Mouse (Mus musculus) CH12.LX (cell line): Measurements from ENCODE around the gene Lrrc9. TPM values are rescaled to one million over a fixed set of nuclear protein-coding genes. Genes with fewer than 3 reads are reported as not detected.

Experiments used
- DNase-seq: peaks from one replicate; pipeline ENCODE4 v3.0.0-alpha.2; 2013; ENCODE audit errors: extremely low read depth
- H3K27ac ChIP-seq: 2 replicates; pipeline ENCODE4 v1.5.1; 2012; ENCODE audit warnings: low read depth, mild to moderate bottlenecking, control low read depth, moderate library complexity; ENCODE audit not compliant: insufficient read depth
- H3K27me3 ChIP-seq: replicated peaks from 2 replicates; pipeline ENCODE3; 2012; ENCODE audit warnings: inconsistent platforms
- H3K36me3 ChIP-seq, 2 experiments: replicated peaks in 1 of 2; 2 replicates each; pipeline versions ENCODE3 to v1.6.1; 2012; ENCODE audit warnings: inconsistent platforms in 1 of 2, low read length in 1 of 2, mild to moderate bottlenecking in 1 of 2, mixed read lengths in 1 of 2, moderate library complexity in 1 of 2; ENCODE audit not compliant: control insufficient read depth in 1 of 2, insufficient read depth in 1 of 2
- H3K4me1 ChIP-seq, 2 experiments: 2 replicates each; pipeline ENCODE4 v1.6.1; 2012; ENCODE audit warnings: inconsistent platforms in 1 of 2, moderate library complexity in 1 of 2; ENCODE audit not compliant: insufficient read depth in 2 of 2, control insufficient read depth in 1 of 2
- H3K4me2 ChIP-seq: 2 replicates; pipeline ENCODE4 v1.6.1; 2012; ENCODE audit warnings: low read depth, mild to moderate bottlenecking, control low read depth; ENCODE audit not compliant: poor library complexity, insufficient read depth, severe bottlenecking
- H3K4me3 ChIP-seq, 3 experiments: fragments of 150-350 bp in 1 of 3; sonication (generic) in 1 of 3; replicated peaks in 1 of 3; 2 replicates each; pipeline versions ENCODE3 to v1.5.1; 2011 to 2012; ENCODE audit warnings: low read depth in 2 of 3, low read length in 2 of 3, mild to moderate bottlenecking in 2 of 3, moderate library complexity in 2 of 3, control low read depth in 1 of 3, improper control_type of control experiment in 1 of 3, inconsistent platforms in 1 of 3, mixed read lengths in 1 of 3; ENCODE audit not compliant: poor library complexity in 1 of 3
- H3K79me2 ChIP-seq: replicated peaks from 2 replicates; pipeline ENCODE4 v1.6.1; 2012; ENCODE audit warnings: mild to moderate bottlenecking, moderate library complexity; ENCODE audit not compliant: control insufficient read depth, poor library complexity, insufficient read depth, severe bottlenecking; ENCODE audit errors: extremely low read depth
- H3K9ac ChIP-seq: 2 replicates; pipeline ENCODE4 v1.6.1; 2012; ENCODE audit warnings: low read depth, mild to moderate bottlenecking, control low read depth, moderate library complexity; ENCODE audit not compliant: insufficient read depth
- H3K9me3 ChIP-seq: replicated peaks from 2 replicates; pipeline ENCODE3; 2012; ENCODE audit warnings: low read length, inconsistent platforms, mixed read lengths
- BHLHE40 ChIP-seq: IDR thresholded peaks from 2 replicates; pipeline ENCODE4 v1.6.1; 2011; ENCODE audit warnings: mild to moderate bottlenecking, low read depth, low read length, improper control_type of control experiment
- CTCF ChIP-seq, 2 experiments: IDR thresholded peaks in 1 of 2; conservative IDR thresholded peaks in 1 of 2; 2 replicates each; pipeline ENCODE4 v1.5.1; 2011 to 2012; ENCODE audit warnings: low read depth in 2 of 2, low read length in 2 of 2, improper control_type of control experiment in 1 of 2, inconsistent platforms in 1 of 2, mild to moderate bottlenecking in 1 of 2, moderate library complexity in 1 of 2
- EP300 ChIP-seq: IDR thresholded peaks from 2 replicates; pipeline ENCODE4 v1.6.1; 2011; ENCODE audit warnings: low read length, improper control_type of control experiment
- HCFC1 ChIP-seq: IDR thresholded peaks from 2 replicates; pipeline ENCODE4 v1.6.1; 2012; ENCODE audit warnings: low read depth, mild to moderate bottlenecking, inconsistent platforms, low read length, improper control_type of control experiment
- JUN ChIP-seq: IDR thresholded peaks from 2 replicates; pipeline ENCODE4 v1.6.1; 2011; ENCODE audit warnings: low read depth, mild to moderate bottlenecking, low read length, improper control_type of control experiment, moderate library complexity; ENCODE audit not compliant: insufficient read depth
- JUND ChIP-seq: conservative IDR thresholded peaks from 2 replicates; pipeline ENCODE4 v1.6.1; 2011; ENCODE audit warnings: low read depth, low read length, improper control_type of control experiment
- KAT2A ChIP-seq: IDR thresholded peaks from 2 replicates; pipeline ENCODE4 v1.6.1; 2012; ENCODE audit warnings: low read length, improper control_type of control experiment, inconsistent platforms; ENCODE audit not compliant: insufficient replicate concordance
- MAFK ChIP-seq: IDR thresholded peaks from 2 replicates; pipeline ENCODE4 v1.6.1; 2011; ENCODE audit warnings: low read length, improper control_type of control experiment; ENCODE audit not compliant: insufficient replicate concordance
- MAZ ChIP-seq: IDR thresholded peaks from 2 replicates; pipeline ENCODE4 v1.6.1; 2012; ENCODE audit warnings: low read depth, mild to moderate bottlenecking, inconsistent platforms, low read length, improper control_type of control experiment, moderate library complexity
- NRF1 ChIP-seq: IDR thresholded peaks from 2 replicates; pipeline ENCODE4 v1.6.1; 2014; ENCODE audit warnings: low read depth, mild to moderate bottlenecking, inconsistent platforms, low read length, improper control_type of control experiment, moderate library complexity
- RAD21 ChIP-seq: IDR thresholded peaks from 2 replicates; pipeline ENCODE4 v1.6.1; 2011; ENCODE audit warnings: low read depth, mild to moderate bottlenecking, low read length, improper control_type of control experiment, moderate library complexity
- SMC3 ChIP-seq: IDR thresholded peaks from 2 replicates; pipeline ENCODE4 v1.6.1; 2011; ENCODE audit warnings: low read depth, low read length, improper control_type of control experiment
- TBP ChIP-seq: conservative IDR thresholded peaks from 2 replicates; pipeline ENCODE4 v1.6.1; 2011; ENCODE audit warnings: low read depth, low read length, improper control_type of control experiment
- UBTF ChIP-seq: IDR thresholded peaks from 2 replicates; pipeline ENCODE4 v1.6.1; 2012; ENCODE audit warnings: low read depth, mild to moderate bottlenecking, inconsistent platforms, low read length, improper control_type of control experiment, moderate library complexity
- ZC3H11A ChIP-seq: IDR thresholded peaks from 2 replicates; pipeline ENCODE4 v1.6.1; 2012; ENCODE audit warnings: low read depth, mild to moderate bottlenecking, inconsistent platforms, low read length, improper control_type of control experiment
- dilution Hi-C: fragments of 300-500 bp; cut with MboI; formaldehyde crosslinking; loops from 2 replicates; pipeline ENCODE4 v1.14.3; 2020; ENCODE audit warnings: low sequenced_read_pairs; ENCODE audit not compliant: extremely low pct_unique_long_range_greater_than_20kb, extremely low pct_ligation_motif_present
- in situ Hi-C: fragments of 300-500 bp; cut with MboI; formaldehyde crosslinking; loops from 3 replicates; pipeline ENCODE4 v1.14.3; 2019; ENCODE audit warnings: low sequenced_read_pairs, low pct_ligation_motif_present, low pct_unique_long_range_greater_than_20kb, mixed read lengths
- polyA plus RNA-seq: library from polyadenylated mRNA; unstranded; fragments of >175 nt; gene quantifications from 2 replicates; pipeline ENCODE4 v1.2.1, GENCODE M21; 2012; ENCODE audit warnings: low read depth; ENCODE audit not compliant: insufficient read length
- total RNA-seq, 2 experiments: library from RNA; depleted of rRNA; stranded (reverse); fragments of 300-350 nt in 1 of 2; fragments of >200 nt in 1 of 2; gene quantifications; 2 replicates each; pipeline ENCODE4 v1.2.3; 2012 to 2014

Gene Lrrc9
- total and polyA plus RNA-seq, 3 experiments, result not detected

DNA sequence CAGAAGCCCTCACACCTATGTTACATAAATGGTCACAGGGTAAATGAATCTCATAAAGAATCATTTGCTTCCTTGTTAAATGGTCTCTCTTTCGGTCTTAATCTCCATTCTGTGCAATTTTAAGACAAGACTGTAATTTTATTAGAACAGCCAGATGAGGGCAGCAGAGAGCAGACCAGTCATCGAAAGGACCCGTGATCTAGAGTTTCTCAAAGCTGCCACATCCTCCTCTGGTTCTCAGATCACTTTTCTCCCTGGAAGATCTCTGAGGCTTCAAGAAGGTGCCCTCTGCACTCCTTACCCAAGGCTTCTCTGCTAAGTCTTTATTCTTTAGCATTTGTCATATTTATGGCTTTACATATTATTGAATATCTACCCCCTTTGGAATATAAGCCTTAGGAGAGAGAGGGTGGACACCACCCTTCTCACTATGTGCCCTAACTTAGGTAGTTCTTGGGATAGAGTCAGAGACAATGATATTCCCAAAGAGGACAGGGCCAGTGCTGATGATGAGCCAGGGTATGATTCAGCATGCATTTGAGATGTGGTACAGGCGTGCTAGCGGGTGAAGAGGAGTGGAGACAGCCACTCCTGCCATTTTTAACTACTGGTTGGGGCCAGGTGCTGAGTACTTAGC is 20.3 kb downstream of the Lrrc9 start:
- H3K9ac ChIP-seq, result no peak overlapping the region
- no peaks in the 10 kb centered on the region for H3K79me2 ChIP-seq
- H3K27me3 ChIP-seq, result no peaks in the 10 kb centered on the region
- no peaks in the 10 kb centered on the region for H3K36me3 ChIP-seq
- dilution Hi-C loops, result no loop called here
- peaks cover 5 to 12% of the 10 kb centered on the region in 2 experiments for H3K4me1 ChIP-seq
- H3K27ac ChIP-seq, result no peak overlapping the region
- peak overlapping the region; percentile 84 for H3K4me2 ChIP-seq
- no peak overlapping the region for H3K4me3 ChIP-seq
- peak; percentile 85 for DNase-seq
- H3K9me3 ChIP-seq, result no peaks in the 10 kb centered on the region
- TF ChIP-seq BHLHE40 (0 out of 2 replicates have a peak, but pooled peaks have one; percentile 17), MAZ (no peak), CTCF (conservative IDR thresholded peaks at IDR 0.05 in 1 of 2, IDR thresholded peaks at IDR 0.05 in 1 of 2; ENCODE audit: low read depth in 2 of 2, low read length in 2 of 2) (peak; percentile 56 to 73), RAD21 (peak; percentile 39), SMC3 (peak; percentile 26)
- in situ Hi-C loops, result loop anchor here (5.0 to 10.0 kb wide), 2 partner anchors 45 to 233 kb away; no protein-coding TSS in a partner anchor

DNA sequence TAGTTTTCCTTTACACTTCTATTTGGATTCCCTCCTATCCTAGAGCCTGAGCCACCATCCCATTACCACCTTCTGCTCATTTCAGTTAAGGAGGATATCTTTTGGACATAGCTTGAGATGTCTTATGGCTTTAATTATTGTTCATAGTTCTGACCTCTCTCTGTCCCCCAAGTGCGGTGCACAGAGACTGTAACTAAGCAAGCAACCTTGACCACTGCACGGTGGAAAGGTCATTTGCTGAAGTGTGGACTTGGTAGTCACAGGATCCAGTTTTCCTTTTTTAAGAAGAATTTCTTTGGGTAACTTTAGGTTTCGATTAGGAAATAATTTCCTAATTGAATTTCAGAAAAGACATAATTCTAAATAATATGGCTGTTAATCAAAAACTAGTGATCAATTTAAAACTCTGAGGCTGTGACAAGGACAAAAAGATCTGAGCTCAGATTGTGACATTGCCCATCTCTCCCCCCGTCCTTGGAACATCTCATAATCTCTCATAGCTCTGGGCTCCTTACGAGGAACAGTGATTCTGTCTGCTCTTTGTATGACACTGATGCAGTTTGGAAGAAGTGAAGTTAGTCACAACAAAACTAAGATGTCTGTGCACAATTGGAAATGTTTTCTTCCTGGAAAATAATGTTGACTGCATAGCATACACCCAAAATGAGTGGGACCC is 24.3 kb downstream of the Lrrc9 start:
- no peaks in the 10 kb centered on the region for H3K36me3 ChIP-seq
- H3K27me3 ChIP-seq, result no peaks in the 10 kb centered on the region
- no peak overlapping the region for H3K9ac ChIP-seq
- dilution Hi-C loops, result no loop called here
- no peak overlapping the region for H3K4me3 ChIP-seq
- H3K4me1 ChIP-seq, result peaks cover 5 to 12% of the 10 kb centered on the region in 2 experiments
- H3K9me3 ChIP-seq, result no peaks in the 10 kb centered on the region
- H3K4me2 ChIP-seq, result no peak overlapping the region
- H3K79me2 ChIP-seq, result no peaks in the 10 kb centered on the region
- TF ChIP-seq ZC3H11A, result no peak
- in situ Hi-C loops, result loop anchor here (10.0 kb wide), 1 partner anchor 229 kb away; no protein-coding TSS in a partner anchor
- DNase-seq, result no peak
- H3K27ac ChIP-seq, result no peak overlapping the region

- peaks cover 1 to 3% of the 10 kb centered on the region in 2 experiments for H3K4me1 ChIP-seq
- no peak overlapping the region for H3K27ac ChIP-seq
- H3K9me3 ChIP-seq, result no peaks in the 10 kb centered on the region
- dilution Hi-C loops, result no loop called here
- H3K4me2 ChIP-seq, result no peak overlapping the region
- in situ Hi-C loops, result loop anchor here (10.0 kb wide), 1 partner anchor 228 kb away; no protein-coding TSS in a partner anchor
- no peaks in the 10 kb centered on the region for H3K27me3 ChIP-seq
- H3K36me3 ChIP-seq, result no peaks in the 10 kb centered on the region
- no peak overlapping the region for H3K4me3 ChIP-seq
- no peaks in the 10 kb centered on the region for H3K79me2 ChIP-seq
- no peak overlapping the region for H3K9ac ChIP-seq
- TF ChIP-seq CTCF (conservative IDR thresholded peaks at IDR 0.05 in 1 of 2, IDR thresholded peaks at IDR 0.05 in 1 of 2; ENCODE audit: low read depth in 2 of 2, low read length in 2 of 2), result no peak
- TF ChIP-seq MAFK, result no peak
- TF ChIP-seq NRF1, result no peak
- no peak for TF ChIP-seq TBP
- no peak for TF ChIP-seq KAT2A
- no peak for TF ChIP-seq JUND
- no peak for TF ChIP-seq HCFC1
- no peak for TF ChIP-seq UBTF
- TF ChIP-seq JUN, result no peak
- no peak for TF ChIP-seq EP300
- DNase-seq, result no peak
These were observed 25.6 kb downstream of the Lrrc9 start for GRCm38 (mm10) chr12:72467269-72467668.
